Mouse (Mus musculus): ENCODE measurements around the gene Dok7. TPM values are rescaled to one million over a fixed set of nuclear protein-coding genes. Genes with fewer than 3 reads are reported as not detected.
A peak's percentile ranks its signal among the peaks of the same experiment; 100 is the strongest.

Gene Dok7
- 7.2 and 7.9 TPM in 2 replicates for polyA plus RNA-seq (2015; fragmentation: Nextera tagmentation; extraction: Ambion mirVana)

- peak; percentile 67 for ATAC-seq (replicated peaks)
- Histone ChIP-seq H3K9ac (replicated peaks) (peak within 1 kb of the TSS; percentile 65), H3K4me3 (peak within 1 kb of the TSS; percentile 63), H3K27me3 (0 out of 2 replicates have a peak, but pooled peaks cover 4% of the 10 kb centered on the region), H3K9me3 (no peaks in the 10 kb centered on the region), H3K36me3 (no peaks in the 10 kb centered on the region), H3K4me1 (peaks cover 20% of the 10 kb centered on the region), H3K4me2 (replicated peaks) (peak within 1 kb of the TSS; percentile 98), H3K27ac (replicated peaks) (no peak within 1 kb of the TSS)
- WGBS, result 1% methylated on average over 52 of the region's 74 CpGs
These were observed at the start of gene Dok7 for GRCm38 (mm10) chr5:35056604-35057432. Gene Dok7, plus strand, starts transcription at chr5:35056766.

GRCm38 (mm10) chr5:35009163-35009562 is 47.4 kb upstream of the Dok7 start:
- no peak overlapping the region for H3K4me3 ChIP-seq
- no peak overlapping the region for H3K27ac ChIP-seq (replicated peaks)
- H3K4me2 ChIP-seq (replicated peaks), result no peak overlapping the region
- no peak overlapping the region for H3K9ac ChIP-seq (replicated peaks)
- ATAC-seq (replicated peaks), result no peak
- 92% methylated on average over 4 of the region's 4 CpGs for WGBS
- H3K36me3 ChIP-seq, result no peaks in the 10 kb centered on the region
- H3K4me1 ChIP-seq, result peaks cover 10% of the 10 kb centered on the region
- H3K27me3 ChIP-seq, result no peaks in the 10 kb centered on the region
- H3K9me3 ChIP-seq, result no peaks in the 10 kb centered on the region

GRCm38 (mm10) chr5:35010656-35011055 is 45.9 kb upstream of the Dok7 start:
- H3K36me3 ChIP-seq, result no peaks in the 10 kb centered on the region
- H3K4me3 ChIP-seq, result no peak overlapping the region
- H3K27ac ChIP-seq (replicated peaks), result no peak overlapping the region
- no peak overlapping the region for H3K9ac ChIP-seq (replicated peaks)
- 80% methylated on average over 5 of the region's 5 CpGs for WGBS
- H3K9me3 ChIP-seq, result no peaks in the 10 kb centered on the region
- ATAC-seq (replicated peaks), result no peak
- H3K27me3 ChIP-seq, result no peaks in the 10 kb centered on the region
- peaks cover 10% of the 10 kb centered on the region for H3K4me1 ChIP-seq
- H3K4me2 ChIP-seq (replicated peaks), result no peak overlapping the region

- Histone ChIP-seq H3K36me3 (no peaks in the 10 kb centered on the region), H3K4me2 (replicated peaks) (no peak overlapping the region), H3K4me1 (peaks cover 10% of the 10 kb centered on the region), H3K9ac (replicated peaks) (no peak overlapping the region), H3K27ac (replicated peaks) (no peak overlapping the region), H3K9me3 (no peaks in the 10 kb centered on the region), H3K4me3 (no peak overlapping the region), H3K27me3 (no peaks in the 10 kb centered on the region)
- no peak for ATAC-seq (replicated peaks)
- WGBS, result 85% methylated on average over 6 of the region's 6 CpGs
These were observed 45.2 kb upstream of the Dok7 start for GRCm38 (mm10) chr5:35011156-35011923.

GRCm38 (mm10) chr5:35014036-35014435 is 42.5 kb upstream of the Dok7 start:
- Histone ChIP-seq H3K9me3 (no peaks in the 10 kb centered on the region), H3K27me3 (no peaks in the 10 kb centered on the region), H3K4me3 (no peak overlapping the region), H3K4me1 (peaks cover 10% of the 10 kb centered on the region), H3K9ac (replicated peaks) (no peak overlapping the region), H3K27ac (replicated peaks) (peak overlapping the region; percentile 64; the same call in 1 of the 2 replicates), H3K36me3 (no peaks in the 10 kb centered on the region), H3K4me2 (replicated peaks) (no peak overlapping the region)
- peak; percentile 65 for ATAC-seq (replicated peaks)
- 31% methylated on average over 6 of the region's 6 CpGs for WGBS

- 74% methylated on average over 9 of the region's 9 CpGs for WGBS
- Histone ChIP-seq H3K27me3 (no peaks in the 10 kb centered on the region), H3K36me3 (peaks cover 5% of the 10 kb centered on the region), H3K4me3 (no peak overlapping the region), H3K27ac (replicated peaks) (peak overlapping the region; percentile 16), H3K4me2 (replicated peaks) (no peak overlapping the region), H3K9me3 (no peaks in the 10 kb centered on the region), H3K9ac (replicated peaks) (no peak overlapping the region), H3K4me1 (peaks cover 4% of the 10 kb centered on the region)
- ATAC-seq (replicated peaks), result 0 out of 2 replicates have a peak, but pooled peaks have one; percentile 29
These were observed 36.8 kb upstream of the Dok7 start for GRCm38 (mm10) chr5:35019673-35020300.

- Histone ChIP-seq H3K27me3 (no peaks in the 10 kb centered on the region), H3K9ac (replicated peaks) (no peak overlapping the region), H3K27ac (replicated peaks) (peak overlapping the region; percentile 16), H3K4me1 (peaks cover 4% of the 10 kb centered on the region), H3K4me3 (no peak overlapping the region), H3K4me2 (replicated peaks) (no peak overlapping the region), H3K9me3 (no peaks in the 10 kb centered on the region), H3K36me3 (peaks cover 5% of the 10 kb centered on the region)
- 81% methylated on average over 9 of the region's 9 CpGs for WGBS
- ATAC-seq (replicated peaks), result no peak
These were observed 35.9 kb upstream of the Dok7 start for GRCm38 (mm10) chr5:35020410-35021241.

- H3K9ac ChIP-seq (replicated peaks), result no peak overlapping the region
- H3K27ac ChIP-seq (replicated peaks), result no peak overlapping the region
- no peak for ATAC-seq (replicated peaks)
These were observed 31.6 kb upstream of the Dok7 start for GRCm38 (mm10) chr5:35024975-35025374.

GRCm38 (mm10) chr5:35029303-35029702 is 27.3 kb upstream of the Dok7 start:
- H3K27me3 ChIP-seq, result no peaks in the 10 kb centered on the region
- 96% methylated on average over 1 of the region's 1 CpGs for WGBS
- no peaks in the 10 kb centered on the region for H3K9me3 ChIP-seq
- no peak overlapping the region for H3K4me3 ChIP-seq
- H3K27ac ChIP-seq (replicated peaks), result no peak overlapping the region
- no peak overlapping the region for H3K4me2 ChIP-seq (replicated peaks)
- H3K9ac ChIP-seq (replicated peaks), result no peak overlapping the region
- 0 out of 2 replicates have a peak, but pooled peaks cover 4% of the 10 kb centered on the region for H3K4me1 ChIP-seq
- ATAC-seq (replicated peaks), result no peak
- peaks cover 52% of the 10 kb centered on the region for H3K36me3 ChIP-seq

More at GRCm38 (mm10) chr5:35024975-35025374, 31.6 kb upstream of the Dok7 start:
- H3K9me3 ChIP-seq, result no peaks in the 10 kb centered on the region
- peaks cover 4% of the 10 kb centered on the region; the same call in 1 of the 2 replicates for H3K4me1 ChIP-seq
- no peak overlapping the region for H3K4me3 ChIP-seq
- no peak overlapping the region for H3K4me2 ChIP-seq (replicated peaks)
- peaks cover 43% of the 10 kb centered on the region for H3K36me3 ChIP-seq
- 37% methylated on average over 2 of the region's 2 CpGs for WGBS
- no peaks in the 10 kb centered on the region for H3K27me3 ChIP-seq

GRCm38 (mm10) chr5:35029755-35030154 is 26.8 kb upstream of the Dok7 start:
- no peak for ATAC-seq (replicated peaks)
- peaks cover 52% of the 10 kb centered on the region for H3K36me3 ChIP-seq
- 90% methylated on average over 5 of the region's 5 CpGs for WGBS

GRCm38 (mm10) chr5:35033068-35033467 is 23.5 kb upstream of the Dok7 start:
- no peak overlapping the region for H3K4me3 ChIP-seq
- ATAC-seq (replicated peaks), result peak; percentile 51
- peaks cover 30% of the 10 kb centered on the region for H3K36me3 ChIP-seq
- H3K27ac ChIP-seq (replicated peaks), result peak overlapping the region; percentile 44
- WGBS, result 64% methylated on average over 5 of the region's 5 CpGs
- H3K4me1 ChIP-seq, result 0 out of 2 replicates have a peak, but pooled peaks cover 4% of the 10 kb centered on the region
- H3K9ac ChIP-seq (replicated peaks), result no peak overlapping the region
- H3K9me3 ChIP-seq, result no peaks in the 10 kb centered on the region
- no peak overlapping the region for H3K4me2 ChIP-seq (replicated peaks)
- no peaks in the 10 kb centered on the region for H3K27me3 ChIP-seq

More at GRCm38 (mm10) chr5:35029755-35030154, 26.8 kb upstream of the Dok7 start:
- Histone ChIP-seq H3K27ac (replicated peaks) (no peak overlapping the region), H3K4me2 (replicated peaks) (no peak overlapping the region), H3K9ac (replicated peaks) (no peak overlapping the region), H3K9me3 (no peaks in the 10 kb centered on the region), H3K4me3 (no peak overlapping the region), H3K4me1 (0 out of 2 replicates have a peak, but pooled peaks cover 4% of the 10 kb centered on the region), H3K27me3 (no peaks in the 10 kb centered on the region)

All from forebrain, embryonic 15.5 days (tissue).